Mouse (Mus musculus) heart, adult 11 months (tissue): ENCODE measurements around the gene Zfp146.
A peak's percentile ranks its signal among the peaks of the same experiment; 100 is the strongest.
"Not testable (repeated sequence)": the region's sequence is repeated elsewhere in the genome, so short reads cannot be mapped to it uniquely, and the experiment has no call there.

ENCODE experiments used
- DNase-seq: peaks from one replicate; pipeline ENCODE4 v3.0.0; 2022

Zfp146 gene

GRCm38 (mm10) chr7:30169583-30170282 is at the start of gene Zfp146:
Gene Zfp146 (minus strand): TSS chr7:30169750.
- peak; percentile 100 for DNase-seq

- peak; percentile 86 for DNase-seq
Measured at GRCm38 (mm10) chr7:30217277-30217676, 47.7 kb upstream of the Zfp146 start.

GRCm38 (mm10) chr7:30216723-30217151 is 47.2 kb upstream of the Zfp146 start:
- peak; percentile 97 for DNase-seq

GRCm38 (mm10) chr7:30215875-30216274 is 46.3 kb upstream of the Zfp146 start:
- no peak for DNase-seq

- DNase-seq, result no peak
Measured at GRCm38 (mm10) chr7:30213881-30214280, 44.3 kb upstream of the Zfp146 start.

GRCm38 (mm10) chr7:30211025-30211424 is 41.5 kb upstream of the Zfp146 start:
- DNase-seq, result no peak

GRCm38 (mm10) chr7:30206364-30206763 is 36.8 kb upstream of the Zfp146 start:
- DNase-seq, result not testable (repeated sequence)

- no peak for DNase-seq
Measured at GRCm38 (mm10) chr7:30205383-30205782, 35.8 kb upstream of the Zfp146 start.

- DNase-seq, result peak; percentile 92
Measured at GRCm38 (mm10) chr7:30204380-30204779, 34.8 kb upstream of the Zfp146 start.

- DNase-seq, result peak; percentile 98
Measured at GRCm38 (mm10) chr7:30202895-30203690, 33.5 kb upstream of the Zfp146 start.

- DNase-seq, result peak; percentile 74
Measured at GRCm38 (mm10) chr7:30200661-30201060, 31.1 kb upstream of the Zfp146 start.

- DNase-seq, result peak; percentile 89
Measured at GRCm38 (mm10) chr7:30200200-30200599, 30.6 kb upstream of the Zfp146 start.

GRCm38 (mm10) chr7:30199498-30200139 is 30.1 kb upstream of the Zfp146 start:
- peak; percentile 87 for DNase-seq

GRCm38 (mm10) chr7:30198481-30198971 is 29.0 kb upstream of the Zfp146 start, which contains the start of gene Capns1:
Gene Capns1 (minus strand): TSS chr7:30198811.
- DNase-seq, result no peak

- no peak for DNase-seq
Measured at GRCm38 (mm10) chr7:30197592-30198129, 28.1 kb upstream of the Zfp146 start.

- peak; percentile 84 for DNase-seq
Measured at GRCm38 (mm10) chr7:30196171-30196570, 26.6 kb upstream of the Zfp146 start.

GRCm38 (mm10) chr7:30195461-30195860 is 25.9 kb upstream of the Zfp146 start:
- DNase-seq, result peak; percentile 93

GRCm38 (mm10) chr7:30194884-30195283 is 25.3 kb upstream of the Zfp146 start:
- DNase-seq, result peak; percentile 99

GRCm38 (mm10) chr7:30194101-30194831 is 24.7 kb upstream of the Zfp146 start:
- DNase-seq, result peak; percentile 95

- peak; percentile 99 for DNase-seq
Measured at GRCm38 (mm10) chr7:30193581-30194100, 24.1 kb upstream of the Zfp146 start.

- DNase-seq, result peak; percentile 95
Measured at GRCm38 (mm10) chr7:30193013-30193412, 23.5 kb upstream of the Zfp146 start.

- DNase-seq, result no peak
Measured at GRCm38 (mm10) chr7:30192088-30192487, 22.5 kb upstream of the Zfp146 start.
